Mouse (Mus musculus) ES-E14 (cell line): ENCODE data around the gene Abraxas2.

Experiments
- HCFC1 ChIP-seq: IDR thresholded peaks from 2 replicates; pipeline ENCODE4 v1.6.1; 2012; ENCODE audit warnings: low read length, inconsistent platforms, borderline replicate concordance; ENCODE audit not compliant: insufficient read depth
- MAFK ChIP-seq: IDR thresholded peaks from 2 replicates; pipeline ENCODE4 v1.6.1; 2014; ENCODE audit warnings: mild to moderate bottlenecking, low read depth, low read length, inconsistent platforms; ENCODE audit not compliant: insufficient read depth
- ZC3H11A ChIP-seq: IDR thresholded peaks from 2 replicates; pipeline ENCODE4 v1.6.1; 2012; ENCODE audit warnings: low read depth, mild to moderate bottlenecking, inconsistent platforms, low read length, borderline replicate concordance
- ZNF384 ChIP-seq: IDR thresholded peaks from 2 replicates; pipeline ENCODE4 v1.6.1; 2012; ENCODE audit warnings: low read depth, low read length, inconsistent platforms

- TF ChIP-seq HCFC1, result no peak
- TF ChIP-seq MAFK, result no peak
- TF ChIP-seq ZC3H11A, result no peak
- TF ChIP-seq ZNF384, result no peak
Observed at GRCm38 (mm10) chr7:132853361-132853760, 5.7 kb upstream of the Abraxas2 start.
